Mouse (Mus musculus): Measurements from ENCODE around the gene Upp2. TPM values are rescaled to one million over a fixed set of nuclear protein-coding genes. Genes with fewer than 3 reads are reported as not detected.

Gene Upp2
- polyA plus RNA-seq, 1 experiment from 2014 or later = 7.0 TPM

DNA sequence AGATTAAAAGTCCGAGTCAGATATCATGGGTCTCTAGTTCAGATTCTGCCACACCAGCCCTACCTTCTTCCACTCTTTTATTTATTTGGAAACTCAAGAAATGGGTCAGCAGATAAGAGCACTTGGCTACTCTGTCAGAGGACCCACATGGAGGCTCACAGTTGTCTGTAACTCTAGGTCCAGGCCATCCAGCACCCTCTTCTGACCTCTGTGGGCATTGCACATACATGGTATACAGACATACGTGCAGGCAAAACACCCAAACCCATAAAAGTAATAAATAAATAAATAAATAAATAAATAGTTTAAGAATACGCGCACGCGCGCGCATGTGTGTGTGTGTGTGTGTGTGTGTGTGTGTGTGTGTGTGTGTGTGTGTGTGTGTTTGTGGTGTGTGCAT is 47.8 kb downstream of the Upp2 start:
- no peaks in the 10 kb centered on the region for H3K27me3 ChIP-seq (replicated peaks)
- H3K4me1 ChIP-seq (replicated peaks) = no peaks in the 10 kb centered on the region
- no peak overlapping the region for H3K4me3 ChIP-seq
- 94% methylated on average over 8 of the region's 8 CpGs for WGBS
- H3K36me3 ChIP-seq = no peaks in the 10 kb centered on the region
- no peak overlapping the region for H3K4me2 ChIP-seq
- no peak for ATAC-seq (ENCODE audit: insufficient number of reproducible peaks, low FRiP score)
- no peaks in the 10 kb centered on the region for H3K9me3 ChIP-seq (replicated peaks)
- no peak overlapping the region for H3K9ac ChIP-seq
- H3K27ac ChIP-seq (ENCODE audit: poor library complexity, severe bottlenecking) = no peak overlapping the region

DNA sequence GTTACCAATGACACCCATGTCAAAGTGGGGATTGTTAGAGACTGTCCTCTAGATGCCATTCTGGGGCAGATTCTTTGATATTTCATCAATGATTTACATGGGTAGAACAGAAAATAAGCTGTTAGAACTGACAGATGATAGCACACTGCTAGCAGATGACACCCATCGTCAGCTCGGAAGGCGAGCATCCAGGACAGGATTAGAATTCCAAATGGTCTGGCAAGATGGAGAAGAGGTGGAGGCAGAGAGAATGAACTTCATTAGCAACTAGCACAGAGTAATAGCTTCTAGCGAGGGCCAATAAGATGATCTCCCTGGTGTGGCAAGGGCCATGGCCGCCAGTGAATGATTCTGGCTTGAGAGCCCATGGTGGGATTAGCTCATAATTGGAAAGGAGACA is 48.7 kb downstream of the Upp2 start:
- Histone ChIP-seq H3K27ac (ENCODE audit: poor library complexity, severe bottlenecking) (no peak overlapping the region), H3K9me3 (replicated peaks) (no peaks in the 10 kb centered on the region), H3K27me3 (replicated peaks) (no peaks in the 10 kb centered on the region), H3K4me1 (replicated peaks) (no peaks in the 10 kb centered on the region), H3K36me3 (no peaks in the 10 kb centered on the region), H3K4me2 (no peak overlapping the region), H3K9ac (no peak overlapping the region), H3K4me3 (no peak overlapping the region)
- no peak for ATAC-seq (ENCODE audit: insufficient number of reproducible peaks, low FRiP score)
- 84% methylated on average over 5 of the region's 5 CpGs for WGBS

DNA sequence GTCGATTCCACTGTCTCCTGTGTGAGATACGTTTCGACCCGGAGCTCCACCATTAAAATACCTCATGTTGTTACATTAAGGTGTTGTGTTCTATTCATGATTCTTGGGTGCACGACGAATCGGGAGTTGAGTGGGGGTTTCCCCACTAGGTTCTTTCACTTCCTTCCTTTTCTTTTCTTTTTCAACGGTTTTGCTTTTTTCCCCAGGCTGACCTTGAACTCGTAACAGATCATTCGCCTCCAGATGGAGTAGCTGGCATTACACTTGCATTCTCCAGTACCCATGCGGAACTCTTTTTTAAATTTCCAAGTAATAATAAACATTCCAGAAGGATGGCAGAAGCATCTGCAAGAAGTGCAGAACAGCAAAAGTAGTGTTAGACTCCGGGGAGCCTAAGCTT is 58.1 kb downstream of the Upp2 start:
- no peaks in the 10 kb centered on the region for H3K27me3 ChIP-seq (replicated peaks)
- ATAC-seq (ENCODE audit: insufficient number of reproducible peaks, low FRiP score) = no peak
- H3K9ac ChIP-seq = no peak overlapping the region
- H3K4me3 ChIP-seq = no peak overlapping the region
- 69% methylated on average over 12 of the region's 12 CpGs for WGBS
- H3K9me3 ChIP-seq (replicated peaks) = no peaks in the 10 kb centered on the region
- no peak overlapping the region for H3K4me2 ChIP-seq
- peaks cover 3% of the 10 kb centered on the region; the same call in 1 of the 2 replicates for H3K4me1 ChIP-seq (replicated peaks)
- no peaks in the 10 kb centered on the region for H3K36me3 ChIP-seq
- no peak overlapping the region for H3K27ac ChIP-seq (ENCODE audit: poor library complexity, severe bottlenecking)

GRCm38 (mm10) chr2:58625681-58626080 is 58.6 kb downstream of the Upp2 start:
- Histone ChIP-seq H3K4me2 (no peak overlapping the region), H3K9me3 (replicated peaks) (no peaks in the 10 kb centered on the region), H3K4me1 (replicated peaks) (peaks cover 3% of the 10 kb centered on the region; the same call in 1 of the 2 replicates), H3K27me3 (replicated peaks) (no peaks in the 10 kb centered on the region), H3K4me3 (no peak overlapping the region), H3K27ac (ENCODE audit: poor library complexity, severe bottlenecking) (no peak overlapping the region), H3K36me3 (no peaks in the 10 kb centered on the region), H3K9ac (no peak overlapping the region)
- 34% methylated on average over 2 of the region's 2 CpGs for WGBS
- ATAC-seq (ENCODE audit: insufficient number of reproducible peaks, low FRiP score) = no peak

GRCm38 (mm10) chr2:58626136-58626769 is 59.2 kb downstream of the Upp2 start:
- ATAC-seq (ENCODE audit: insufficient number of reproducible peaks, low FRiP score) = no peak
- Histone ChIP-seq H3K27me3 (replicated peaks) (no peaks in the 10 kb centered on the region), H3K4me1 (replicated peaks) (peaks cover 3% of the 10 kb centered on the region; the same call in 1 of the 2 replicates), H3K4me2 (no peak overlapping the region), H3K9me3 (replicated peaks) (no peaks in the 10 kb centered on the region), H3K36me3 (no peaks in the 10 kb centered on the region), H3K9ac (no peak overlapping the region), H3K27ac (ENCODE audit: poor library complexity, severe bottlenecking) (no peak overlapping the region), H3K4me3 (no peak overlapping the region)
- WGBS = 36% methylated on average over 8 of the region's 8 CpGs

- Histone ChIP-seq H3K4me3 (no peak overlapping the region), H3K36me3 (no peaks in the 10 kb centered on the region), H3K9me3 (replicated peaks) (no peaks in the 10 kb centered on the region), H3K4me1 (replicated peaks) (peaks cover 3% of the 10 kb centered on the region; the same call in 1 of the 2 replicates), H3K4me2 (no peak overlapping the region), H3K27ac (ENCODE audit: poor library complexity, severe bottlenecking) (no peak overlapping the region), H3K27me3 (replicated peaks) (no peaks in the 10 kb centered on the region), H3K9ac (no peak overlapping the region)
- 47% methylated on average over 2 of the region's 2 CpGs for WGBS
- ATAC-seq (ENCODE audit: insufficient number of reproducible peaks, low FRiP score) = no peak
These were observed 60.9 kb downstream of the Upp2 start for GRCm38 (mm10) chr2:58627981-58628380.

DNA sequence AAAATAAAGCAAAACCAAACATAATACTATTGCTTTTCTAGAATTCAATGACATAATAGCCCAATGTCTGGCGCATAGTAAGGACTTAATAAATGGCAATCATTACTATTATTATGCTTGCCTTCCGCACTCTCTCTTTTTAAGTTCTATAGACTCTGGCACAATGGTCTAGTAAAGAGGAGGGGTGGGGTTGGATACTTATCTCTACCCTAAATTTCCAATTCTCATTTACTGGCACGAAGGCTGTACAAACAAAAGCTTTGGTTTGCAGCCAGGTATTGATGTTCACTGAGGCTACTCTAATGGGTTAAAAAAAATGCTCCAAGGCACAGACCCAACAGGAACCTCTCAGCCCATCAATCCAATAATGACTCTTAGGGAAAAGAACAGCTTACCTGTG is 61.9 kb downstream of the Upp2 start:
- WGBS = 84% methylated on average over 3 of the region's 3 CpGs
- Histone ChIP-seq H3K27ac (ENCODE audit: poor library complexity, severe bottlenecking) (no peak overlapping the region), H3K4me1 (replicated peaks) (peaks cover 3% of the 10 kb centered on the region; the same call in 1 of the 2 replicates), H3K27me3 (replicated peaks) (no peaks in the 10 kb centered on the region), H3K4me3 (no peak overlapping the region), H3K9ac (no peak overlapping the region), H3K4me2 (no peak overlapping the region), H3K9me3 (replicated peaks) (no peaks in the 10 kb centered on the region), H3K36me3 (no peaks in the 10 kb centered on the region)
- ATAC-seq (ENCODE audit: insufficient number of reproducible peaks, low FRiP score) = no peak

DNA sequence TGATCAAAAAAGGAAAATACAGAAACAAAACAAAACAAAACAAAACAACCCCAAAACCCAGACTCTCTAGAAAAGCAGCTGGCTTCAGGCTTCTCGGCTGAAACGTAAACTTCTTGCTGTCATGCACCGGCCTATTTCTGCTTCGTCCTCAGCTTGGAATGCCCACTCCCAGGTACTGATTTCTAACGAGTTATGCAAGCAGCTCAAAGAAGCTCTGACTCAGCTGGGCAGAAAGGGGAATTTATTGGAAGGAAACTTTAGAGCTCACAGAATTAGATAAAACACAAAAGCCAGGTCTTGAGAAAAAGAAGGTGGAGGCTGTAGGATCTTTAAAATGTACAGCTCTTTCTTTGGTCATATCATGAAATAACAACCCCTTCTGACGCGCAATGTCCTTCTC is 62.3 kb downstream of the Upp2 start:
- Histone ChIP-seq H3K4me3 (no peak overlapping the region), H3K27ac (ENCODE audit: poor library complexity, severe bottlenecking) (no peak overlapping the region), H3K9ac (no peak overlapping the region), H3K27me3 (replicated peaks) (no peaks in the 10 kb centered on the region), H3K36me3 (no peaks in the 10 kb centered on the region), H3K9me3 (replicated peaks) (no peaks in the 10 kb centered on the region), H3K4me2 (no peak overlapping the region), H3K4me1 (replicated peaks) (peaks cover 3% of the 10 kb centered on the region; the same call in 1 of the 2 replicates)
- 53% methylated on average over 7 of the region's 7 CpGs for WGBS
- no peak for ATAC-seq (ENCODE audit: insufficient number of reproducible peaks, low FRiP score)

- no peak overlapping the region for H3K9ac ChIP-seq
- 87% methylated on average over 11 of the region's 11 CpGs for WGBS
- H3K4me1 ChIP-seq (replicated peaks) = no peaks in the 10 kb centered on the region
- no peaks in the 10 kb centered on the region for H3K9me3 ChIP-seq (replicated peaks)
- no peak for ATAC-seq (ENCODE audit: insufficient number of reproducible peaks, low FRiP score)
- no peaks in the 10 kb centered on the region for H3K36me3 ChIP-seq
- H3K27me3 ChIP-seq (replicated peaks) = no peaks in the 10 kb centered on the region
- H3K4me2 ChIP-seq = no peak overlapping the region
- H3K27ac ChIP-seq (ENCODE audit: poor library complexity, severe bottlenecking) = no peak overlapping the region
- no peak overlapping the region for H3K4me3 ChIP-seq
These were observed 66.7 kb downstream of the Upp2 start for GRCm38 (mm10) chr2:58633791-58634190.

- Histone ChIP-seq H3K9ac (no peak overlapping the region), H3K27ac (ENCODE audit: poor library complexity, severe bottlenecking) (no peak overlapping the region), H3K4me3 (no peak overlapping the region), H3K9me3 (replicated peaks) (no peaks in the 10 kb centered on the region), H3K27me3 (replicated peaks) (no peaks in the 10 kb centered on the region), H3K4me2 (no peak overlapping the region), H3K4me1 (replicated peaks) (0 out of 2 replicates have a peak, but pooled peaks cover 2% of the 10 kb centered on the region), H3K36me3 (no peaks in the 10 kb centered on the region)
- 67% methylated on average over 19 of the region's 19 CpGs for WGBS
- ATAC-seq (ENCODE audit: insufficient number of reproducible peaks, low FRiP score) = no peak
These were observed 74.9 kb downstream of the Upp2 start for GRCm38 (mm10) chr2:58641761-58642555.

- no peak for ATAC-seq (ENCODE audit: insufficient number of reproducible peaks, low FRiP score)
- no peak overlapping the region for H3K4me3 ChIP-seq
- 0 out of 2 replicates have a peak, but pooled peaks cover 2% of the 10 kb centered on the region for H3K4me1 ChIP-seq (replicated peaks)
- no peak overlapping the region for H3K27ac ChIP-seq (ENCODE audit: poor library complexity, severe bottlenecking)
- H3K4me2 ChIP-seq = no peak overlapping the region
- 87% methylated on average over 6 of the region's 6 CpGs for WGBS
- H3K9ac ChIP-seq = no peak overlapping the region
- no peaks in the 10 kb centered on the region for H3K27me3 ChIP-seq (replicated peaks)
- no peaks in the 10 kb centered on the region for H3K36me3 ChIP-seq
- no peaks in the 10 kb centered on the region for H3K9me3 ChIP-seq (replicated peaks)
These were observed 78.6 kb downstream of the Upp2 start for GRCm38 (mm10) chr2:58645667-58646066.
